Mouse (Mus musculus): ENCODE measurements around the gene Btbd35f25.
"Not testable (repeated sequence)": the region's sequence is repeated elsewhere in the genome, so short reads cannot be mapped to it uniquely, and the experiment has no call there.

The Btbd35f25 gene

DNA sequence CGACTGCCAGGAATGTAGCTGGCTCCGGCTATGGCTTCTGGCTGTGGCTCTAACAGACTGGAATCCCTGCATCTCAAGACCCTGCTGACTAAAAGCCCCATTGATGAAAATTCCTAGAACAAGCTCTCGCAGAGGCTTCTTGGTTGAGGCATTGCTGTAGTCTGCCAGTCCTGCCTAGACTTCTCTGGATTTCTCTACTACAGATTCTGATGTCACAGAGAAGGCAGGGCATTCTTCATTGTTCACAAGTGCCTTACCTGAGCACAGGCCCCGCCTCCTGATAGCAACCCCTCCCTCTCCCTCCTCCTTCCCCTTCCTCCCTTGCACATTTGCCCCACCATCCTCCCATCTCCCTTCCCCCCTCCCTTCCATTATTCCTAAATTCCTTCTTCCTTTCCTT lies at the start of gene Btbd35f25:
Gene Btbd35f25, minus strand, starts transcription at position 101 of the 400 bp plus-strand sequence.
- DNase-seq (ENCODE audit: low spot score in 2 of 2): not testable (repeated sequence)

DNA sequence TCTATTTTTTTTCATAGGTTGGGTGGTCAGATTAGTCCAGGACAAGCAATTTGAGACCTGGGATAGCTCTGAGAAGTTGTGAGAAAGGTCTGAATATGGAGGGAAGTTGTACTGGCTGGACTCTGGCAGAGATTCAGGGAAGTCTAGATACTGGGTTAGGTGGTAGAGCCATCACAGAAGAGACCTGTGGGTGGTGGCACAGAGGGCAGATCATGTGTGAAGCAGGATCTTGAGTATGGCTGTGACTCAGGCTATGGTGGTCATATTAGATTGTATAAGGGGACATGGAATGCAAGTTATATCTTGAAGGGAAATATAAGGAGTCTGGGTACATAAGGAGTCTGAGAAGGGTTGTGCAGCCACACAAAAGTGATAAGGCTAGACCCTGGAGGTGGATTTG lies 49.3 kb upstream of the Btbd35f25 start:
- no peak for DNase-seq (ENCODE audit: low spot score in 2 of 2)

DNA sequence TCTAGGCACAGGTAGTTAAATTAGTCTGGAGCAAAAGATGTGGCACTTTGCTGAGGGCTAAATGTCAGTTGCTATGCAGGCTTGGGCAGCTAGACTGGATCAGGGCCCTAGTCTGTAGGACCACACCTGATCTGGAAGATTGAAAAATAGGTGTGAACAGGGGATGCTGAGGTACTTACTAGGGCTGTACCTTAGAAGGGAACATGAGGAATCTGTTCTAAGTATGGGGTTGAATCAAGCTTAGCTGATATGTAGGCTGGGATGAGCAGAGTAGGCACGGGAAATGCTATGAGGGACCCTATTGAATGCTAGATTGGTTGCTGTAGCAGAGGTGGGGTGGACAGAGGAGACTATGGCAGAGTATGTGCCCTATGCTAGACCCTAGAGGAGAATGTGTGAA lies 47.0 kb upstream of the Btbd35f25 start:
- DNase-seq (ENCODE audit: low spot score in 2 of 2): no peak

- no peak for DNase-seq (ENCODE audit: low spot score in 2 of 2)
Observed at GRCm38 (mm10) chrX:31745079-31745478, 28.1 kb upstream of the Btbd35f25 start.

GRCm38 (mm10) chrX:31736958-31737357 lies 20.0 kb upstream of the Btbd35f25 start:
- no peak for DNase-seq (ENCODE audit: low spot score in 2 of 2)

Data from frontal cortex, postnatal 25 days (tissue).